Mouse (Mus musculus) cortical plate, adult 2 months (tissue): ENCODE measurements around the gene Thap8. TPM values are rescaled to one million over a fixed set of nuclear protein-coding genes. Genes with fewer than 3 reads are reported as not detected.
"Not testable (repeated sequence)": the region's sequence is repeated elsewhere in the genome, so short reads cannot be mapped to it uniquely, and the experiment has no call there.

ENCODE experiments used
- H3K27ac ChIP-seq: fragments of 200-500 bp; 2 replicates; pipeline ENCODE4 v1.5.1; 2012; ENCODE audit warnings: low read length, control low read depth, inconsistent platforms; ENCODE audit not compliant: insufficient read depth
- H3K4me1 ChIP-seq: fragments of 200-500 bp; 2 replicates; pipeline ENCODE4 v1.6.1; 2011; ENCODE audit warnings: low read length; ENCODE audit not compliant: control insufficient read depth, insufficient read depth
- H3K4me3 ChIP-seq: fragments of 200-500 bp; 2 replicates; pipeline ENCODE4 v1.5.1; 2011; ENCODE audit warnings: mild to moderate bottlenecking, low read length, control low read depth; ENCODE audit not compliant: insufficient read depth
- CTCF ChIP-seq: fragments of 200-500 bp; IDR thresholded peaks from 2 replicates; pipeline ENCODE4 v1.5.1; 2011; ENCODE audit warnings: mild to moderate bottlenecking, control low read depth, low read length; ENCODE audit not compliant: insufficient read depth; ENCODE audit errors: extremely low read depth
- POLR2A ChIP-seq: fragments of 200-500 bp; IDR thresholded peaks from 2 replicates; pipeline ENCODE4 v1.6.1; 2011; ENCODE audit warnings: mild to moderate bottlenecking, low read length, control low read depth; ENCODE audit not compliant: insufficient read depth; ENCODE audit errors: extremely low read depth
- polyA plus RNA-seq: library from polyadenylated mRNA; depleted of rRNA; stranded (reverse); fragments of >200 nt; gene quantifications from 2 replicates; pipeline ENCODE4 v1.2.3, GENCODE M21; 2012; rRNA removed

Gene Thap8
- polyA plus RNA-seq: 0.19 and 0.38 TPM in 2 replicates

DNA sequence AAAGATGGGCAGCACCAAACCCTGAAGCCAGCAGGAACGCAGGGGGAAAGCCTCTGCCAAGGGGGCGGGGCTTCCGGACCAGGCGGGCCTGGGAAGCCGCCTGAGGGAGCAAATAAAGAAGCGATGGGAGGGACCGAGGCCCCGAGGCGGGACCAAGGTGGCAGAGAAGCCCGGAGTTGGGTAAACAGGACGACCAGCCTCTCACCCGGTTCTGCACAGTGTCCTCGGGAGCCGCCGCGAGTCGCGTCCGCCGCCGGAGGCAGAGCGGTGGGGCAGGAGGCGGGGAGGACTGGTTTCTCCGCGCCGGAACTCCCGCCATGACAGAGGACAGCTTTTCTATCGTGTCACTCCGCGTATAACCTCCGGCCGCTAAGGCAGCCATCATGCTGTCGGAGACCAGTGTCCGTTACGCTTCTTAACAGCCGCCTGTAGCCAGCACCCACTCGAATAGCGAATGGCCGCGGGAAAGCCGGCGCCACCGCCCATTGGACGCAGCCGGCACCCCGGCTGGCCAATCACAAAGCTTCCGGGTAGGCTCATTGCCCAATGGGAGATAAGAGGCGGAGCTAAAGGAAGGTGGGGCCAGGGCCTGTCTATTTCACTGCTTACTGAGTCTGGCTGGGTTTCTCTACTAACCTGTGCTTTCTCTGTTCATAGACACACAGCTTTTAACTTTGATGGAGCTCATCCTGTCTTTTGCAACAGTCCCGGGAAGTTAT lies at the start of gene Thap8, which contains the start of gene Wdr62:
Thap8 (plus strand) TSS at position 144 of the 719 bp plus-strand sequence.
Wdr62 (minus strand) TSS at position 469 of the 719 bp plus-strand sequence.
- peak within 1 kb of the TSS; percentile 42 for H3K4me3 ChIP-seq
- H3K4me1 ChIP-seq: no peaks in the 10 kb centered on the region
- TF ChIP-seq POLR2A: no peak
- TF ChIP-seq CTCF: no peak
- peak within 1 kb of the TSS; percentile 96 for H3K27ac ChIP-seq

- Histone ChIP-seq H3K4me1 (peaks cover 1% of the 10 kb centered on the region; the same call in 1 of the 2 replicates), H3K4me3 (peak overlapping the region; percentile 63), H3K27ac (no peak overlapping the region)
- TF ChIP-seq CTCF: no peak
- no peak for TF ChIP-seq POLR2A
Observed at GRCm38 (mm10) chr7:30231328-30231668, 48.6 kb upstream of the Thap8 start.

DNA sequence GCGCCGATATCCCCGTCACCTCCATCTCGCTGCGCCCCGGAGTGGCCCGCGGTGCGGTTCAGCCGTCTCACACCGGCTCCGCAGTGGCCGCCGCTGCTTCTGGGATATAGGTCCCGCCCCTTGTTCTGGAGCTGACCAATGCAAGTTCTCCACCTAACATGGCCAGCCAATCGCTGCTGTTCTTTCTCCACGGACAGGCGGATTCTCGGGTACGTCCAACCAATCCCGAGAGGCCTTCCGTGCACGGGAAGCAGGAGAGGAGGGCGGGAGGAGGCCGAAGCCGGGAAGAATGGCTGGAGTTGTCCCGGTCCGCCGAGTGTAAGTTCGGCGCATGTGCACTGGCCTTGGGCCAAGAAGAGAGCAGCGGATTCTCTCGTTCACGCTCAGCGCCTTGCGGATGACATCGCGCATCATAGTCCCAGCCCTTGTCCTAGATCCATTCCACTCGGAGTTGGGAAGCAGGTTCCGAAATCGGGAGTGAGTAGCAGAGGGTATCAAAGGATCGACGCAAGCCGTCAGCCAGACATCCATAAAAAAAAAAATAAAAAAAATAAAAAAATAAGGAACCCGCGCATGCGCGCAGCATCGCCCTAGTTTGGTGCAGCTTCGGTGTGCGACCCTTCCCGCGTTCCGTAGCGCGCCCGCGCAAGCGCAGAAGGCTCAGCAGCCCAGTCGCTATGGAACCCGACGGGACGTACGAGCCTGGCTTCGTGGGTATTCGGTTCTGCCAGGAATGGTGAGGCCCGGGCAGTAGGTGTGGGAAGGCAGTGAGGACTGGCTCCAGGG lies 48.0 kb upstream of the Thap8 start, which contains the start of the genes Polr2i and Tbcb:
Polr2i (plus strand) TSS at position 280 of the 786 bp plus-strand sequence.
Tbcb (minus strand) TSS at position 604 of the 786 bp plus-strand sequence.
- Histone ChIP-seq H3K27ac (peak within 1 kb of the TSS; percentile 77), H3K4me1 (peaks cover 1% of the 10 kb centered on the region; the same call in 1 of the 2 replicates), H3K4me3 (peak within 1 kb of the TSS; percentile 63)
- TF ChIP-seq CTCF (no peak), POLR2A (peak; percentile 72)

GRCm38 (mm10) chr7:30232631-30233148 lies 47.2 kb upstream of the Thap8 start:
- Histone ChIP-seq H3K27ac (peak overlapping the region; percentile 25; the same call in 1 of the 2 replicates), H3K4me1 (peaks cover 1% of the 10 kb centered on the region; the same call in 1 of the 2 replicates), H3K4me3 (peak overlapping the region; percentile 63)
- TF ChIP-seq CTCF: peak; percentile 29; the same call in 1 of the 2 replicates
- TF ChIP-seq POLR2A: no peak

DNA sequence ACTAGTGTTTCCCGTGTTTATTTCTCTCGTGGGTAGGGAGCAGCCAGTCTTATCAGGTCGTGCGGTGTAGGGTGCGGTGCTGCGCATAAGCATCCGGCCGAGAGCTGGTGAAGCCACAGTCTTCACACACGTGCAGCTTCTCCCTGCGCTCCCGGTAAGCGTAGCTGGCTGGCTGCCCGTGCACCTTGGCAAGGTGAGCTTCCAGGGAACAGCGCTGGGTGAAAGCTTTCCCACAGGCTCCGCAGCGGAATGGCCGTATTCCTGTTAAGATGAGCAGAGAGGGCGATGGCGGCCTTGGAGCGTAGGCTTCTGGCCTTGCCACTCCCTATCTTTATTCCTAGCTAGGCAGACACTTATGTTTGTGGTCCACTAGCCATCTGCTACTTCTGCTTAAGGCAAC lies 46.5 kb upstream of the Thap8 start:
- H3K27ac ChIP-seq: no peak overlapping the region
- TF ChIP-seq POLR2A: no peak
- TF ChIP-seq CTCF: no peak
- H3K4me1 ChIP-seq: peaks cover 1% of the 10 kb centered on the region; the same call in 1 of the 2 replicates
- peak overlapping the region; percentile 63; the same call in 1 of the 2 replicates for H3K4me3 ChIP-seq

- no peak overlapping the region for H3K4me3 ChIP-seq
- no peak for TF ChIP-seq POLR2A
- H3K27ac ChIP-seq: no peak overlapping the region
- H3K4me1 ChIP-seq: peaks cover 1% of the 10 kb centered on the region; the same call in 1 of the 2 replicates
Observed at GRCm38 (mm10) chr7:30234276-30234858, 45.5 kb upstream of the Thap8 start.

DNA sequence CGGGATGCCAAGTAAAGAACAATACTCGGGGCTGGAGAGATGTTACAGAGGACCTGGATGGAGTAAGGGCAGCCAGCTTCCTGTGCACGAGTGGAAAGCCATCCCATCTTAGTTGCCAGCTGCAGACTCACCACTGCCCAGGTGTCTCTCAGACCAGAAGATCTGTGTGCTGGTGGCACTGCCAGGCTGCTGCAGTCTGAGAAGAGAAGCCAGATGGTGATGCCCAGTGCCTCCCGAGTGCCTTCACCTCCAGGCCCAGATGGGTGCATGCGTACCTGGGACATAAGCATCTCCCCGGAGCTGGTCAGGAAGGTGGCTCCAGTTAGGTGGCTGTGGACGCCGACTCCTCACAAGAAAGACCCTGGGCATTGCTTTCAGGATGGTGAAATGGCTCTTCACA lies 44.8 kb upstream of the Thap8 start:
- no peak for TF ChIP-seq POLR2A
- no peak for TF ChIP-seq CTCF
- Histone ChIP-seq H3K27ac (no peak overlapping the region), H3K4me1 (peaks cover 1% of the 10 kb centered on the region; the same call in 1 of the 2 replicates), H3K4me3 (no peak overlapping the region)

DNA sequence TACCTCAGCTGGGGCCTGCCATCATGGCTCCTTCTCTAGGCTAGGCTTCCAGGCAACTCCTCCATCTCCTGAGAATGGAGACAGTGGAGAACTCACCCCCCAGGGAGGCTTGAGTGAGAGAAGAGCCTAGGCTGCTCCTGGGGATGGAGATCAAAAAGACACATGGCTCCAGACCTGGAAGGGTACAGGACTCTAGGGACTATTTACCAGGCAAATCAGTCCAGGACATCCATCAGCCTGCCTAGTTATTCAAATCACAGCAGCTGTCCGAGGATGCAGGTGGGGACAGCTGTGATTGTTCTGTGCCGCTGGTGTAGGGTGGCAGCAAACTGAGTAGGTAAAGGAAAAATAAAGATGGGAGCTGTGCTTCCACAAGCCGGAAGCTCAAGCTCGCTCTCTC lies 44.3 kb upstream of the Thap8 start, which contains the start of gene Ovol3:
Ovol3 (minus strand) TSS at position 101 of the 400 bp plus-strand sequence.
- TF ChIP-seq POLR2A (no peak), CTCF (no peak)
- H3K4me1 ChIP-seq: peaks cover 1% of the 10 kb centered on the region; the same call in 1 of the 2 replicates
- H3K27ac ChIP-seq: no peak within 1 kb of the TSS
- no peak within 1 kb of the TSS for H3K4me3 ChIP-seq

DNA sequence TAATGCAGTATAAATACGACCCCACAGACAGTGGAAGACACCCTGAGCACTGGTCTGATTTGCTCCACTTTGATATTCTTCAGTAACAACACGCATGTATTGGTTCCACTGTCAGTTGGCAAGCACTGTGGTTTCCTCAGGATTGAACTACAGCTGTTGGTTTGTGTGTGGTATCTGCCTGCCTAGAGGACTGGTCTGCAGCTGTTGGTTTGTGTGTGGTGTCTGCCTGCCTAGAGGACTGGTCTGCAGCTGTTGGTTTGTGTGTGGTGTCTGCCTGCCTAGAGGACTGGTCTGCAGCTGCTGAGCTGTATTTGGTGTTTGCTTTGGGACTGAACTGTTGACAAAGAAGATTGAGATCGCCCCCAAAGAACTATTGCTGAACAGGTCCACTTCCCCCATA lies 42.5 kb upstream of the Thap8 start:
- not testable (repeated sequence) for H3K4me1 ChIP-seq, H3K27ac ChIP-seq, H3K4me3 ChIP-seq
